Mouse (Mus musculus) gastrocnemius, adult 18-20 months (tissue): Measurements from ENCODE around the gene Rpap1. TPM values are rescaled to one million over a fixed set of nuclear protein-coding genes. Genes with fewer than 3 reads are reported as not detected.
"Not testable (repeated sequence)": the region's sequence is repeated elsewhere in the genome, so short reads cannot be mapped to it uniquely, and the experiment has no call there.

ENCODE experiments used
- DNase-seq: peaks from one replicate; pipeline ENCODE4 v3.0.0; 2021; ENCODE audit warnings: low spot score
- total RNA-seq, 2 experiments: library from RNA; stranded (reverse); gene quantifications; 2 replicates each; pipeline ENCODE4 v1.2.3; 2021

Rpap1 gene
- total RNA-seq, 2 experiments from 2014 or later = 14.6 to 16.6 TPM

- no peak for DNase-seq
Measured at GRCm38 (mm10) chr2:119741581-119742411, 45.5 kb downstream of the Rpap1 start, which contains the start of gene Itpka. Gene Itpka, plus strand, starts transcription at chr2:119742337.

GRCm38 (mm10) chr2:119740567-119740966, 46.8 kb downstream of the Rpap1 start:
- no peak for DNase-seq

GRCm38 (mm10) chr2:119737124-119737523, 50.2 kb downstream of the Rpap1 start:
- no peak for DNase-seq

GRCm38 (mm10) chr2:119730735-119731134, 56.6 kb downstream of the Rpap1 start:
- DNase-seq = no peak

DNA sequence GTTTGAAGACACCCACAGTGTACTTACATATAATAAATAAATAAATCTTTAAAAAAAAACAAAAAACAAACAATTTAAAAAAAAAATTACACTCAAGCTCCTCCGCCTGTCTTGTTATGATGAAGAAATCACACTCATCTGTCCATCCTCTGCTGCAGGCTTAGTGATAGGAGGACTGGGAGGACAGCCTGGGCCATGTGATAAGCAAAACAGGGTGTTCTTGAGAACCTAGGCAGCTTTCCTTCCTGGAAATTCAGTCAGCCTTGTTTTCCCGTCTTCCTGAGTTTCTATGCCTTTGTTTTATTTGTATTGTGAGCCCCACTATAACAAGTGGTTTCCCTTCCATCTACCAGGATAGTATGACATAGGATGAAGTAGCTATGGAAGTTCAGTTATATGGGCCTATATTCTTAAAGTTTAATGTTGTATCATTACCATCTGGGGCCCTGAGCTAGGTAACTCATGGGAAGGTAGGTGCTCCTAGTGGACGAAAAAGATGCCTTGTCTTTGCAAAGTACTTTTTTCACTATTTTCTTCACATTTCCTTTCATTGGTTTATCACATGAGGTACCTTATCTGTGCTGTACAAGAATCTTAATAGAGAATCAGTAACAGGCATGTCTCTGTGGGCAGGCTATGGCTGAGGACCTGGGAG, 59.4 kb downstream of the Rpap1 start:
- DNase-seq = no peak

DNA sequence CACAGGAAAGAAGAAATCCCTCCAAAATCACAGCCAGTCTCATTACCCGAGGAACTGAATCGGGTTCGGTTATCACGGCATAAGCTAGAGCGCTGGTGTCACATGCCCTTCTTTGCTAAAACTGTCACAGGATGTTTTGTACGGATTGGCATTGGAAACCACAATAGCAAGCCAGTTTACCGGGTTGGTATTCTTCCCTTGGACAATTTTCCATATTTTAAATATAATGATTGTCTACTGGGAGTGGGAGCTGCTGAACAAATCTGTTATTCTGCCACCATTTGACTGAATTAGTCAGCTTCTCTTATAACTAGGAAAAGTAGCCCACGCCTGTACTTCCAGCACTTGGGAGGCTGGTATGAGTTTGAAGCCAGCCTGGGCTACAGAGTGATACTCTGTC, 66.3 kb downstream of the Rpap1 start:
- DNase-seq = no peak

GRCm38 (mm10) chr2:119715868-119716267, 71.5 kb downstream of the Rpap1 start:
- not testable (repeated sequence) for DNase-seq

Other genes starting within 250 kb of the Rpap1 start
- 1 to 10 TPM; 1.2 to 1.9 TPM for gene Exd1, start 239.9 kb downstream of the Rpap1 start, total RNA-seq
- 10 to 100 TPM; 75.7 to 78.6 TPM for gene Chp1, start 239.8 kb downstream of the Rpap1 start, total RNA-seq
- under 1 TPM; 0.07 to 0.21 TPM for gene Nusap1, start 169.2 kb downstream of the Rpap1 start, total RNA-seq
- gene Oip5, start 169.1 kb downstream of the Rpap1 start, total RNA-seq = not detected
- gene Ndufaf1, start 124.7 kb downstream of the Rpap1 start, total RNA-seq = 10 to 100 TPM; 44.9 to 46.8 TPM
- 10 to 100 TPM; 28.0 to 28.8 TPM for gene Rtf1, start 112.5 kb downstream of the Rpap1 start, total RNA-seq
- gene Itpka, start 45.2 kb downstream of the Rpap1 start, total RNA-seq = not detected
- gene Ltk, start 27.1 kb downstream of the Rpap1 start, total RNA-seq = not detected
- under 1 TPM; 0.27 to 0.95 TPM for gene Tyro3, start 10.2 kb upstream of the Rpap1 start, total RNA-seq
- gene Mga, start 109.7 kb upstream of the Rpap1 start, total RNA-seq = 10 to 100 TPM; 25.6 to 34.9 TPM
- 1 to 10 TPM; 6.0 to 6.2 TPM for gene Mapkbp1, start 185.2 kb upstream of the Rpap1 start, total RNA-seq
- 1 to 10 TPM; 2.4 to 3.0 TPM for gene Jmjd7, start 239.9 kb upstream of the Rpap1 start, total RNA-seq
- gene Gm28042, start 240.0 kb upstream of the Rpap1 start, total RNA-seq = under 1 TPM; 0.41 to 0.52 TPM
- 1 to 10 TPM in 1 of 2 experiments, under 1 TPM in 1; 0.45 to 1.2 TPM for gene Pla2g4b, start 245.9 kb upstream of the Rpap1 start, total RNA-seq